Mouse (Mus musculus) limb, embryonic 12.5 days (tissue): ENCODE results near the gene Srsf1. TPM values are rescaled to one million over a fixed set of nuclear protein-coding genes. Genes with fewer than 3 reads are reported as not detected.
A peak's percentile ranks its signal among the peaks of the same experiment; 100 is the strongest.

Source experiments
- ATAC-seq: fragments of 200-750 bp; cut with Nextera tagmentation; 2 replicates; pipeline ENCODE4 v1.8.0; 2017; ENCODE audit warnings: low read depth, moderate TSS enrichment; ENCODE audit not compliant: insufficient number of reproducible peaks, insufficient read depth, low FRiP score, low TSS enrichment
- H3K27ac ChIP-seq: fragments of 300-500 bp; sonication (generic); 2 replicates; pipeline ENCODE4 v1.5.1; 2016; ENCODE audit warnings: mild to moderate bottlenecking, moderate library complexity
- H3K27me3 ChIP-seq: fragments of 300-500 bp; sonication (generic); 2 replicates; pipeline ENCODE4 v1.6.1; 2016; ENCODE audit warnings: mild to moderate bottlenecking, moderate library complexity
- H3K36me3 ChIP-seq: fragments of 300-500 bp; sonication (generic); 2 replicates; pipeline ENCODE4 v1.6.1; 2016; ENCODE audit warnings: mild to moderate bottlenecking, moderate library complexity
- H3K4me1 ChIP-seq: fragments of 300-500 bp; sonication (generic); replicated peaks from 2 replicates; pipeline ENCODE4 v1.6.1; 2016
- H3K4me2 ChIP-seq: fragments of 300-500 bp; sonication (generic); 2 replicates; pipeline ENCODE4 v1.6.1; 2016; ENCODE audit warnings: mild to moderate bottlenecking, moderate library complexity
- H3K4me3 ChIP-seq: fragments of 300-500 bp; sonication (generic); replicated peaks from 2 replicates; pipeline ENCODE4 v1.5.1; 2016; ENCODE audit warnings: mild to moderate bottlenecking
- H3K9ac ChIP-seq: fragments of 300-500 bp; sonication (generic); replicated peaks from 2 replicates; pipeline ENCODE4 v1.6.1; 2016; ENCODE audit warnings: mild to moderate bottlenecking, moderate library complexity
- H3K9me3 ChIP-seq: fragments of 300-500 bp; sonication (generic); 2 replicates; pipeline ENCODE4 v1.6.1; 2016; ENCODE audit warnings: mild to moderate bottlenecking, moderate library complexity
- WGBS: fragments of 180-500 bp; shearing (Covaris S2); methylation state at CpG from one replicate; pipeline ENCODE4 v1.1.7; 2016; 5-methylcytosine and 5-hydroxymethylcytosine counted together
- polyA plus RNA-seq: library from polyadenylated mRNA; unstranded; fragments of >200 nt; fragmentation: Nextera tagmentation; extraction: Ambion mirVana; gene quantifications from 2 replicates; pipeline ENCODE4 v1.2.1, GENCODE M21; 2016

Srsf1 gene
- polyA plus RNA-seq, 1 experiment from 2014 or later: 505 TPM

- H3K27ac ChIP-seq: no peak overlapping the region
- WGBS: 87% methylated on average over 14 of the region's 14 CpGs
- H3K27me3 ChIP-seq: no peaks in the 10 kb centered on the region
- H3K4me3 ChIP-seq: no peak overlapping the region
- no peaks in the 10 kb centered on the region for H3K9me3 ChIP-seq
- peaks cover 53% of the 10 kb centered on the region for H3K36me3 ChIP-seq
- no peak for ATAC-seq
- H3K4me1 ChIP-seq: peaks cover 28% of the 10 kb centered on the region
- H3K9ac ChIP-seq: no peak overlapping the region
- no peak overlapping the region for H3K4me2 ChIP-seq
These were observed 26.2 kb downstream of the Srsf1 start for GRCm38 (mm10) chr11:88073343-88073875.

- WGBS: 95% methylated on average over 1 of the region's 1 CpGs
- Histone ChIP-seq H3K36me3 (peaks cover 75% of the 10 kb centered on the region), H3K9ac (no peak overlapping the region), H3K9me3 (no peaks in the 10 kb centered on the region), H3K4me1 (peaks cover 18% of the 10 kb centered on the region), H3K4me2 (no peak overlapping the region), H3K4me3 (no peak overlapping the region), H3K27me3 (no peaks in the 10 kb centered on the region), H3K27ac (no peak overlapping the region)
- no peak for ATAC-seq
These were observed 28.5 kb downstream of the Srsf1 start for GRCm38 (mm10) chr11:88075701-88076100.

- H3K9ac ChIP-seq: no peak overlapping the region
- H3K9me3 ChIP-seq: no peaks in the 10 kb centered on the region
- peaks cover 11% of the 10 kb centered on the region for H3K4me1 ChIP-seq
- ATAC-seq: no peak
- H3K4me3 ChIP-seq: no peak overlapping the region
- H3K4me2 ChIP-seq: no peak overlapping the region
- WGBS: 78% methylated on average over 1 of the region's 1 CpGs
- no peak overlapping the region for H3K27ac ChIP-seq
- no peaks in the 10 kb centered on the region for H3K27me3 ChIP-seq
- peaks cover 82% of the 10 kb centered on the region for H3K36me3 ChIP-seq
These were observed 29.2 kb downstream of the Srsf1 start for GRCm38 (mm10) chr11:88076394-88076793.

GRCm38 (mm10) chr11:88083699-88084098 lies 36.5 kb downstream of the Srsf1 start:
- no peak overlapping the region for H3K4me2 ChIP-seq
- H3K36me3 ChIP-seq: peaks cover 64% of the 10 kb centered on the region
- no peak overlapping the region for H3K4me3 ChIP-seq
- no peak overlapping the region for H3K27ac ChIP-seq
- H3K9ac ChIP-seq: no peak overlapping the region
- H3K9me3 ChIP-seq: no peaks in the 10 kb centered on the region
- peaks cover 13% of the 10 kb centered on the region for H3K4me1 ChIP-seq
- H3K27me3 ChIP-seq: no peaks in the 10 kb centered on the region
- ATAC-seq: no peak
- 76% methylated on average over 6 of the region's 6 CpGs for WGBS

GRCm38 (mm10) chr11:88086737-88087627 lies 39.8 kb downstream of the Srsf1 start:
- peak overlapping the region; percentile 74 for H3K27ac ChIP-seq
- peaks cover 31% of the 10 kb centered on the region for H3K36me3 ChIP-seq
- H3K27me3 ChIP-seq: no peaks in the 10 kb centered on the region
- peak overlapping the region; percentile 31 for H3K4me3 ChIP-seq
- peak overlapping the region; percentile 62 for H3K4me2 ChIP-seq
- H3K9me3 ChIP-seq: no peaks in the 10 kb centered on the region
- peaks cover 13% of the 10 kb centered on the region for H3K4me1 ChIP-seq
- WGBS: 8% methylated on average over 25 of the region's 25 CpGs
- peak; percentile 97 for ATAC-seq
- peak overlapping the region; percentile 37; the same call in 1 of the 2 replicates for H3K9ac ChIP-seq

- H3K4me2 ChIP-seq: no peak overlapping the region
- no peak for ATAC-seq
- no peaks in the 10 kb centered on the region for H3K27me3 ChIP-seq
- H3K9ac ChIP-seq: no peak overlapping the region
- no peaks in the 10 kb centered on the region for H3K9me3 ChIP-seq
- peaks cover 12% of the 10 kb centered on the region for H3K36me3 ChIP-seq
- no peak overlapping the region for H3K27ac ChIP-seq
- WGBS: 66% methylated on average over 5 of the region's 5 CpGs
- H3K4me3 ChIP-seq: no peak overlapping the region
- H3K4me1 ChIP-seq: peaks cover 13% of the 10 kb centered on the region
These were observed 42.0 kb downstream of the Srsf1 start for GRCm38 (mm10) chr11:88089150-88089549.

- H3K27me3 ChIP-seq: no peaks in the 10 kb centered on the region
- no peak for ATAC-seq
- H3K4me1 ChIP-seq: peaks cover 13% of the 10 kb centered on the region
- 0 out of 2 replicates have a peak, but pooled peaks cover under 1% of the 10 kb centered on the region for H3K36me3 ChIP-seq
- 81% methylated on average over 5 of the region's 5 CpGs for WGBS
- no peak overlapping the region for H3K4me2 ChIP-seq
- H3K4me3 ChIP-seq: no peak overlapping the region
- H3K9me3 ChIP-seq: no peaks in the 10 kb centered on the region
- no peak overlapping the region for H3K9ac ChIP-seq
- H3K27ac ChIP-seq: no peak overlapping the region
These were observed 43.1 kb downstream of the Srsf1 start for GRCm38 (mm10) chr11:88090293-88090692.

- Histone ChIP-seq H3K27me3 (no peaks in the 10 kb centered on the region), H3K9me3 (no peaks in the 10 kb centered on the region), H3K27ac (no peak overlapping the region), H3K4me2 (no peak overlapping the region), H3K4me3 (no peak overlapping the region), H3K36me3 (no peaks in the 10 kb centered on the region), H3K4me1 (peaks cover 6% of the 10 kb centered on the region), H3K9ac (no peak overlapping the region)
- ATAC-seq: no peak
- 85% methylated on average over 1 of the region's 1 CpGs for WGBS
These were observed 44.8 kb downstream of the Srsf1 start for GRCm38 (mm10) chr11:88091949-88092348.

GRCm38 (mm10) chr11:88097173-88097572 lies 50.0 kb downstream of the Srsf1 start:
- Histone ChIP-seq H3K4me3 (no peak overlapping the region), H3K4me1 (peaks cover 30% of the 10 kb centered on the region), H3K9me3 (no peaks in the 10 kb centered on the region), H3K27me3 (peaks cover 16% of the 10 kb centered on the region), H3K36me3 (peaks cover 2% of the 10 kb centered on the region; the same call in 1 of the 2 replicates), H3K9ac (no peak overlapping the region), H3K4me2 (no peak overlapping the region), H3K27ac (0 out of 2 replicates have a peak overlapping the region, but pooled peaks have one; percentile 12)
- 18% methylated on average over 4 of the region's 4 CpGs for WGBS
- ATAC-seq: no peak

GRCm38 (mm10) chr11:88098021-88098729 lies 51.0 kb downstream of the Srsf1 start, which contains the start of gene Cuedc1:
Gene Cuedc1, plus strand, starts transcription at chr11:88098058.
- H3K4me3 ChIP-seq: peak within 1 kb of the TSS; percentile 87
- H3K36me3 ChIP-seq: peaks cover 2% of the 10 kb centered on the region; the same call in 1 of the 2 replicates
- peaks cover 16% of the 10 kb centered on the region for H3K27me3 ChIP-seq
- H3K27ac ChIP-seq: peak within 1 kb of the TSS; percentile 90
- peak within 1 kb of the TSS; percentile 83 for H3K4me2 ChIP-seq
- ATAC-seq: no peak
- H3K9ac ChIP-seq: peak within 1 kb of the TSS; percentile 96
- no peaks in the 10 kb centered on the region for H3K9me3 ChIP-seq
- 30% methylated on average over 17 of the region's 17 CpGs for WGBS
- H3K4me1 ChIP-seq: peaks cover 30% of the 10 kb centered on the region
